Mouse (Mus musculus) bone marrow, adult 2 months (tissue): ENCODE data around the gene Sppl3.
A peak's percentile ranks its signal among the peaks of the same experiment; 100 is the strongest.

ENCODE experiments used
- CTCF ChIP-seq: fragments of 200-500 bp; IDR thresholded peaks from 2 replicates; pipeline ENCODE4 v1.5.1; 2011; ENCODE audit warnings: low read length, control low read depth; ENCODE audit not compliant: control insufficient read depth, insufficient read depth
- POLR2A ChIP-seq: fragments of 200-500 bp; IDR thresholded peaks from 2 replicates; pipeline ENCODE4 v1.6.1; 2011; ENCODE audit warnings: low read depth, mild to moderate bottlenecking, control low read depth, low read length, borderline replicate concordance; ENCODE audit not compliant: control insufficient read depth

DNA sequence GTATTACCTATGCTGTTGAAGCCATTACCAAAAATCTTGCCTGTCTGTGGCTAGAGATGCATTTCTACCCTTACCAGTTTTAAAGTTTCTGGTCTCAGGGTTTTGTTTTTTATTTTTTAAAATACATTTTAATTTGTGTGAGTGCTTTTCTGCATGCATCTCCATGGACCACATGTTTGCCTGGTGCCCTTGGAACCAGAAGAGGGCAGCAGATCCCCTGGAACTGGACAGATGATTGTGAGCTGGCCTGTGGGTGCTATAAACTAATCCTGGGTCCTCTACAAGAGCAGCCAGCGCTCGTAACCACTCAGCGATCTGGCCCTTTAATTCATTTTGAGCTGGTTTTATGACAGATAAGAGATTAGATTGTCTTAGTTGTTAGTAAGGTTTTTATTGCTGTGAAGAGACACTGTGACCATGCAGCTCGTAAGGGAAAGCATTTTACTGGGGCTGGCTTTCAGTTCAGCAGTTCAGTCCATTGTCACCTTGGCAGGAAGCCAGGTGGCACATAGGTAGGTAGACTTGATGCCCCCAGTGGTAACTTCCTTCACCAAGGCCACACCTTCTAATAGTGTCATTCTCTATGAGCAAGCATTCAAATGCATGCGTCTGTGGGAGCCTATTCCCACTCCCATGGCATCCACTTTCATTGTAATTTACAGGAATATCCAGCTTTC lies 78.8 kb downstream of the Sppl3 start:
- TF ChIP-seq POLR2A: no peak
- TF ChIP-seq CTCF: 0 out of 2 replicates have a peak, but pooled peaks have one; percentile 19
